Mouse (Mus musculus) right cerebral cortex, postnatal 25 days (tissue): ENCODE measurements around the gene Ick.
"Not testable (repeated sequence)": the region's sequence is repeated elsewhere in the genome, so short reads cannot be mapped to it uniquely, and the experiment has no call there.

Experiments used
- DNase-seq: peaks from one replicate; pipeline ENCODE4 v3.0.0; 2022

Gene Ick

DNA sequence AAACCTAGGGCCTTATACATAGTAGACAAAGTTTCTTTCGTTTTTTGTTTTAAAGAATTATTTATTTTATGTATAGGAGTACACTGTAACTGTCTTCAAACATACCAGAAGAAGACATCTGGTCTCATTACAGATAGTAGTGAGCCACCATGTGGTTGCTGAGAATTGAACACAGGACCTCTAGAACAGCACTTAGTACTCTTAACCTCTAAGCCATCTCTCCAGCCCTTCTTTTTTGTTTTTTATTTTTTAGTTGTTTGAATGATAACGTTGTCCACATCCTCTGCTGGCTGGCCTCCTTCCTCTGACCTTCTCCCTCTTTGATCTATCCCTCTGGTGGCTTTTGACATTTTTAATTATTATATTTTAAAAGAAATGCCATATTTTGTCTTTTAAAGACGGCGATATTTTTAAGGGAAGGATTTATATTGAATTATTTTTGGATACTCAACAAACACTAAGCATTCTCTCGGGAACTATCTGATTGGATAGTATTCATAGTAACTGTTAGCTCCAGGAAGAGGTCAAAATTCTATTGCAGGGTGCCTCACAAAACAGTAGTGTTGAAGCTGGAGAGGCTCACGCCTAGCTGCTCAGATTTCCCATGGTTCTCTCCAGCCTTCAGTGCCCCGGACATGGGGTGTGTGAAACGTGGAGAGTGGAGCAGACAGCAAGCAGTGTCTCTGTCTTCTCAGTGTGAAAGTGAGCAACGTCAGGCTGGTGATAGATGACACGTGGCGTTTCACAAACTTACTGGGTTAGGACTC lies 45.4 kb downstream of the Ick start:
- DNase-seq, result no peak

DNA sequence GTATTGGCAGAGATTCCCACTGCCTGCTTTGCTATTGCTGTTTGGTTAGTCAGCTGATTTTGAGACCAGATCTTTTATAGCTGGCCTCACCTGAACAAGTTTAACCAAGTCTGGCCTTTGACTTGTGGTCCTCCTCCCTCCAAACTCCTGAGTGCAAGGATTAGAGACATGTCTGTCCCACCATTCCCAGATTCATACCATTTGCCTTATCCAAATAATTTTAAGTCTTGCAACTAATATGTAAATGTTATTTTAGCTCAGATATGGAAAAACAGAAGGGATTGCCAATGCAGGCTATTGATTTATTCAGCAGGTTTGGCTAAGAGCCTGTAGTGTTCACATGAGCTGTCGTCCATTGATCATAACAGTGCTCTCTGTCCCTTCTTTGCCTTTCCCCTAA lies 48.2 kb downstream of the Ick start:
- no peak for DNase-seq

DNA sequence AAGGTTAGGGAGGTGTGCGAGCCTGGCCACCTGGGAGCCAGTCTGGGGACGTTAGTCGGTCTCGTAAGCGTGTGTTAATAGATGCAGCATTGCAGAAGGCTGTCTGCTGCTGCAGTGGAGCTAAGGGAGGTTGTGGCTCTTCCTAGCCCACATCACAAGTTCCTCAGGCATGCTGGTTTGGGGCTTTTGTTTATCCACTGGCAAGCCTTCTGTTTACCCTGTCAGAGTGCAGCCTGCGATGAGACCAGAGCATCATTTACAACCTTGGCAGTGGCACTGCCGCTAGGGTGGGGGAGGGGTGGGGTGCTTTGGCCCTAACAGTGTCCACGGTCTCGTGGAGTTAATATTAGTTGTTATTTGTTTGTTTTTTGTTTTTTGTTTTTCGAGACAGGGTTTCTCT lies 54.3 kb downstream of the Ick start:
- no peak for DNase-seq

DNA sequence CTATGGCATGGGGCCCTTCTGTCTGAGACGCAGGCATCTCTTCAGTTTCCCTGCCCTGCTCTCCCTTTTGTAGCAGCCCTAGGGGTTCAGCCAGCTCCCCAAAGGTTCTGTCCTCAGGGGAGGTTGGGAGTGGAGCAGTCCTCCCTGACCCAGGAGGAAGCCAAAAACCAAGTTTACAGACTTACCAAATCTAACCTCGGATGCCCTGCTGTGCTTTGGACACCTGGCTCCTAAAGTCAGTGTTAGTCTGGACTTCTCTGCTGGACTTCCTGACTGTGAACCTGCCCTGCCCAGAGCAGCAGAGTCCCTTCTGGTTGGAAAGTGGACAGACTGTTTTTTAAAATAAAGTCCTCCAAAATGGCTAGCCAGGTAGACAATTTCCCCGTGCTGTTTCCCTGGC lies 55.7 kb downstream of the Ick start:
- DNase-seq, result no peak

DNA sequence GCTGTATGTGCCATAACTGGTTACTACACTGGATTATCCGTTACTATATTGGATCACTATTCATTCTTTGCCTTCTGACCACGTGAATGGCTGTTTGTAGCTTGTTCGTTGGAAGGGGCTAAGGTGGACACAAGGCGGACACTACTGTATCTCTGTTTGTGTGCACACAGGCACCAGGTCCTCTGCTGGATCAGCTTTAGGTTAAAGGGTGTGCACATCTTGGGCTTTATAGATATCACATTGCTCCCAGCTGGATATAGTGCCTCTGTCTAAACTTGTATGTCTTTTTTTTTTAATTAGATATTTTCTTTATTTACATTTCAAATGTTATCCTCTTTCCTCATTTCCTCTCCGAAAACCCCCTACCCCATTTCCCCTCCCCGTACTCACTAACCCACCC lies 56.5 kb downstream of the Ick start:
- no peak for DNase-seq

DNA sequence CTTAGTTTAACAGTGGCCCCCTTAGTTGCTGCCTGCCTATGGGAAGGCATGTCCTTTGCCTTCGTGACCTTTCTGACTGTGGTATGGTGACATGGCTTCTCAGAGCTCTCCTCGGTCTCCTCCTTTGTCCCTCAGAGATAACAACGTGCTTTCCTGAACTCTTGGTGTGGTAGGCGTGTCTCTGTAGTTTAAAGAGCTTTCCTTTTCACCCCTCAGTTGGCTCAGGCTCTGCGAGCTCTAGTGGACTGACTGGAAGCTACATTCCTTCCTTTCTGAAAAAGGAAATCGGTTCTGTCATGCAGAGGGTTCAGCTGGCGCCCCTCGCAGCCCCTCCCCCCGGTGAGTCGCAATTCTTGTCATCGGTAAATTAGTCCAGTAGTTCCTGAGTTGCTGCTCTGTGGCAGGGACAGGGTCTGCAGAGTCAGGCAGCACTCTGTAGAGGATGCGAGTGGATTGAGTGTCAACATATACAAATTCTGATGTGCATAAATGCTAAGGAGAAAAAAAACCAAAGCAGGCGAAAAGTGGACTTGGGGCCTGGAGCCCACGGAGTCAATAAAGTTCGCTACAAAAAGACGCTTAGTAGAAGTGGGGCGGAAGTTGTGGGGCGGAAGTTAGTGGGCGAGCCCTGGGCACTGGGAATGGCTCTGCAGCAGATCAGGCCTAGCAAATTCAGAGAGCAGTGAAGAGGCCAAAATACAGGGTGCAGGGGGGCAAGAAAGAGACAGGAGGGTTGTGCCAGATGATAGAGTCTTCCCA lies 57.9 kb downstream of the Ick start:
- DNase-seq, result no peak

DNA sequence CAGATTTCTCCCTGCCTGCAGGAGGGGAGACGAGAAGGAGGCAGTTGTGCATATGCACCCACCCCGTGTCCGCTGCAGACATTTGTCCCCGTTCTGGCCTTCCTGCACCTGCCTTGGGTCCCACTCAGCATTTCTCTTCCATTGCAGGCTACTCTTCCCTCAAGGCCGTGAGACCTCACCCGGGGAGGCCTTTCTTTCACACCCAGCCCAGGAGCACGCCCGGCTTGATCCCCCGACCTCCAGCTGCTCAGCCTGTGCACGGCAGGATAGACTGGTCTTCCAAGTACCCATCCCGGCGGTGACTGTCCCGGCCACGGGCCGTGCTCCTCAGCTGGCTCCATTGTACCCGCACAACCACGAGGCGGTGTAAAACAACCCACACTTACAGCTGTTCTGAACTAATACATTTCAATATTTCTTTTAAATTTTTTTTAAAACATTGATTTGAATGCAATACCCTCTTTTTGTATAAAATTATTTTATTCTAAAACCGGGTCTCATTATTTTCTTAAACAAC lies 58.5 kb downstream of the Ick start:
- DNase-seq, result no peak

DNA sequence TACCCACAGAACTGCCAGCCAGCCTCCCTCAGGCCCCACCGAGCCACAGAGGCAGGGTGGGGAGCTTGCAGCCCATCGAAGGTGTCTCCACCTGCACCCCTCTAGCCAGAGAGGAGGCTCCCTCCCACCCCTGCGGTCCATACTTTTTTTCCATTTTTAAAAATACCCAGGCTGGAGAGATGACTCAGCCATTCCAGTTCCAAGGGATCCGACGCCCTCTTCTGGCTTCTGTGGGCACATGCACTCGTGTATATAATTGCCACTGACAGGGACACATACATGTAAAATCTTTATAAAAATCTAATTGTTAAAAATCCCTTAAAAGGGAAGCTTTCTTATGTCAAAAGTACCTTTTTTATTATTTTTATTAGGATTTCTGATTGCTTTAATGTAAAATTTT lies 59.9 kb downstream of the Ick start:
- DNase-seq, result no peak

DNA sequence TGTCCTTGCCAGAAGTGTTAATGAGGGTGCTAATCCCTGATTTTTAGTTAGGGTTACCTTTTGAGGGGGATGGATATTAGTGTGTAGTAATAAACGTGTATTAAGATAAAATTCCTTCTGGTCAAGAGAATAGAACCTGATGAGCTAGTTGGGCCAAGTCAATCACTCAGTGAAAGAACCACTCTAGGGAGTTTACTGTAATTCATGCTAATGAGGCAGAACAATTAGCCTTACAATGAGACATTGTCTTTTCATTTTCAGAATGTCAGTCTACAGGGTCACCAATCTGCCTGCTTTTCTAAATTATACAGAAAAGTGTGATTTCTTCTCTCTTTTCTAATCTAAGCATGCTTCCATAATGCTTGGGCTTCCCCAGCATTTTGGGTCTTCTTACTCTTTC lies 65.0 kb downstream of the Ick start:
- no peak for DNase-seq

DNA sequence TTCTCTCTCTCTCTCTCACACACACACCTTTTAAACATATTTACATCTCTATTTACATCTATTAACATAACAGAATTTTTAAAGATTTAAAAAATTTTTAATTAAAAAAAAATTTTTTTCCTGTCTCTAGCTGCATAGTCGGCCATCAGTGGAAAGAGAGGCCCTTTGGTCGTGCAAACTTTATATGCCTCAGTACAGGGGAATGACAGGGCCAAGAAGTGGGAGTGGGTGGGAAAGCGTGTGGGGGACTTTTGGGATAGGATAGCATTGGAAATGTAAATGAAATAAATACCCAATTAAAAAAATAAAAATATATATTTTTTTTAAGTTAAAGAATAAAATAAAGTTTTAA lies 65.9 kb downstream of the Ick start:
- not testable (repeated sequence) for DNase-seq

DNA sequence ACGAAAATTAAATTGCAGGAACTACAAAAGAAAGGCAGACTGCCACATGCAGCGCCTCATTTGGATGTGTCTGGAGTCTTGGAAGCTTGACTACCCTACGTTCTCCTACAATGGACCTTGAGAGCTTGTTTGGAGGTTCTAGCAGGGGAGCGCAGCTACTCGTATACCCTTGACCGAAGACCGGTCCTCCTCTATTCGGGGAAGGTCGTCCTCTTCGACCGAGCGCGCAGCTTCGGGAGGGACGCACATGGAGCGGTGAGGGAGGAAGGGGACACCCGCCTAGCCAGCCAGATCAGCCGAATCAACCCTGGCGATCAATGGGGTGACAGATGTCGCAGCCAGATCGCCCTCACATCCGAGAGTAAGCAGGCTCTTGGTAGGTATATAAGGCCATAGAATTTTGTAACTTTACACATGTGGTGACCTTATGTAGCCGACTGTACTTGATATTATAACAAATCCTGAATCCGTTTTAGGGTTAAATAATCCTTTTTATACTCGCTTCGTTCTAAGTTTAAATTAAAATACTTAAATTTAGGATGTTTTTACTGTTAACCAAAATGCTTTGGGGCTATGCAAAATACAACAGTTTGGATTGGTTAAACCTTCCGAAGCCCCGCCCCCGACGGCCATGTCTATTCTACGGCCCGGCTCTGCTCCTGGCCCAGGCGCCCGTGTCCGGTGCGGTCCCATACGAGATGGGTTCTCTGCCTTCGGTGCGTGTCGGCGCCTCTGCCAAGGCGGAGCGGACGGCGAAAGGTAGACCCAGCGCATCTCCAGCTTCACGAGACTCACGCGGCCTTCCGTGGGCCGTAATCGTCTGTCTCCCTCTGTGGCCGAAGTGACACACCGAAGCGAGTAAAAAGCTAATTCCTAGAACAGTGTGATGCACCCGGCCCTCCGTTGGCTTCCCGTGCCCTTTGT lies 66.5 kb downstream of the Ick start:
- peak; percentile 93 for DNase-seq

DNA sequence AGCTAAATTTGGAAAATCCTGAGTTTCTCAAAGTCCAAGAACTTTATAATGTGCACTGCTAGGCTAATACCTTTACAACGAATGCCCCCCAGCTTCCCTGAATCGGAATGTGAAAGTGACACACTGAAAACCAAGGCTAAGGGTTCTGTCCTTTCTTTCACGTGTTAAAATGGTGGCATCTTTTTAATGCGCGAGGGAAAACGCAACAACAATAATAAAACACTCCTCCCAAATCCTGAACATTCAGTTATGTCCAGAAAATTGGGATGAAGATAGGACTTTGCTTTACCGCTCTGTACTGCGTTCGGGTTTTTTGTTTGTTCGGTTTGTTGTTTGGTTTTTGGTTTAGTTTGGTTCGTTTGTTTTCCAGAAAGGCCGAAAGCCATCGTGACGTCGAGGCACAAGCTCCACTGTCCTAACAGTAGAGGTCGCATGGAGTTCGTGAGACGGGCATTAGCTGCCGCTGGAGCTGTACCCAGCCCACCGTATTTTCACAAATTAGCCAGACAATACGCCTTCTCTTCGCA lies 67.3 kb downstream of the Ick start:
- peak; percentile 35 for DNase-seq

DNA sequence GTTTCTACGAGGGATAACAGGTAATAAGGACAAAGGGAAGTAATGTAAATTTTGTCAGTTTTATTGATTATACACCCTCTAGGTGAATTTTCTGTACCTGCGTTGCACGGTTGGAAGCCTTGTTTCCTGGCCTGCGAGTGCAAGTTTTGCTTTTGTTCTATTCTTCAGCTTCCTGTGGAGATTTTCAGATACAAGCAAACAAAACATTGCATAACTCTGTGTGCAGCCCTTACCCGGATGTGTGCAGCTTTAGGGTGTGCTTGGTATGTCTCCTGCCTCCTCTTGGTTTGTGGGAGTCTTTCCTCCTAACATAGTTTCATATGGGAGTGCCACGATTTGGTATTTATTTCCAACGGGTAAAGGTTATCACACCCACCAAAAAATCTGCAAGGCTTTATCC lies 67.8 kb downstream of the Ick start:
- DNase-seq, result peak; percentile 21

DNA sequence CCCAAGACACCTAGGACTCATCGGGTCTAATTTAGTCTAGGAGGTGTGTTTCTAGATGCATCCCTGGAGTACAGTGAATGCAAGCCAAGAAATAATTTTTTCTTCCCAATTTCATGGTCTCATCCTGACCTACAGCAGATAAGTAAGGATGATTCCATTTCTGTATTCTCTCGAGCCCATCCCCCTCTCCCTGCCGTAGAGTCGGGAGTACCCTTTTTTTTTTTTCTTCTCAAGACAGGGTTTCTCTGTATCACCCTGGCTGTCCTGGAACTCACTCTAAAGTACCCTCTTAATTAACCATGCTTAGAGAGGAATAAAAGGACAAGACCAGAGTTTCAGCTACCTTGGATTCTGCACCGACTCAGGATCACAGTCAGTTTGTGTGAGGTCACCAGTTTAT lies 69.2 kb downstream of the Ick start:
- no peak for DNase-seq

DNA sequence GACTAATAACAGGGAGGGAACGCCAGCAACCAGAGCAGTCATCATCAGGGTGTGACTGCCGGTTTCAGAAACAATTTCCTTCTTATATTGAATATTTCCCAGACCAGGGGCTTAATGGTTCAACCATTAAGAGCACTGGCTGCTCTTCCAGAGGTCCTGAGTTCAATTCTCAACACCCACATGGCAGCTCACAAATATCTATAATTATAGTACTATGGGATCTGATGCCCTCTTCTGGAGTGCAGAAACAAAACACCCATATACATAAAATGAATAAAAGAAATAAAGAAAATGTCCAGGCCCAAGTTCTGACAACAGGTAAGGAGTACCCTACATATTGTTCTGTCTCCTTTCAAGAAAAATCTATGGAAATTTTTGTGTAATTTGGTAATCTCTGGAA lies 70.1 kb downstream of the Ick start:
- DNase-seq, result no peak

DNA sequence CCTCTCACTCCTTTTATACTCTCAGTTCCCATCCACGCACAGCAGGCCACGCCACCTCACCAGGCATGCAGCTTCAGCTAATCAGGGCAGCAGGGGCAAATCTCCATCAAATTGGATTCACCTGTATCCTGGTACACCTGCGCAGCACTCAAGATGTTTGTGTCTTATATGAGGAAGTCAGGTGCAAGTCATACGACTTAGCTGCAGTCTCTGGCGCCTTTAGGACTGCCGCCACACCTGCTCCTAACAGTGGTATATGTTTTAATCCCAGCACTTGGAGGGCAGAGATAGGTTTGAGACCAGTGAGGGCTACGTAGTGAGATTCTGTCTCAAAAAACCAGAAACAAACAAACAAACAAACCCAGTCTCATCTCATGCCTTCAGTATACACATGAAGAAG lies 73.5 kb downstream of the Ick start, which contains the start of gene Gsta4:
TSS of gene Gsta4 (plus strand) at position 301 of the 400 bp plus-strand sequence.
- not testable (repeated sequence) for DNase-seq

DNA sequence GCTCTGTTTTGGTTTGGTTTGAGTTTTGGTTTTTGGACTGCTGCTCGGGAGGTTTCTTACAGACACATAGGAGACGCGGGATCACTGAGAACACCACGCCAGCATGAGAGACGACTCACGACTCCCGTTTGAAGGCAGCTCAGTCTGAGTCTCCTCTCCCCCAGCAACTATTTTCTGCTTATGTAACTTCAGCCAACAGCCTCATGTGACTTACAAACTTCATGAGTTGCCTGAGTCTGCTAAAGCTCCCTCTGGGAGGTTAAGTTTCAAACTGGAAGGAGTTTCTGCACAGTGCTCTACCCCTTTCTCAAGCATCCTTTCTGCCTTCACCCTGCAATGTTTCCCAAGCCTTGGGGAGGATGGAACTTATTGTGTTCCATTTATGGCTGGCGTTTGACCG lies 76.7 kb downstream of the Ick start:
- no peak for DNase-seq

DNA sequence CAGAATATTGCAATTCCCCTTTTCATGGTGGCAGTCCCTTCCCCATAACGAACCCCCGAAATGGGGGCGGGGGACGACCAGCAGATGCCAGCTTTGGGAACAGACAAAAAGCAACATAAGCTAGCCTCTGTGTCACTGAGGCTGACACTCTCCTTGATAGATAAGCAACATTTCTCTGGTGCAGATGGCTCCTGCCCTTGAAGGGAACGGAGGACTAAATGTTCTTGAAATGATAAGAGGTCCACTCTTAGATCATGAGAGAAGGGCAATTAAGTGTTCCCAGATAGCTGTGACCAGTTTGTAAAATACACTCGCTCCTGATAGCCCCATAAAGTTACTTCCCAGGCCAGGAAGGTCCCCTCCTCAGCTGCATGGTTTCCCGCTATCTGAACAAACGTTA lies 79.9 kb downstream of the Ick start:
- DNase-seq, result no peak

DNA sequence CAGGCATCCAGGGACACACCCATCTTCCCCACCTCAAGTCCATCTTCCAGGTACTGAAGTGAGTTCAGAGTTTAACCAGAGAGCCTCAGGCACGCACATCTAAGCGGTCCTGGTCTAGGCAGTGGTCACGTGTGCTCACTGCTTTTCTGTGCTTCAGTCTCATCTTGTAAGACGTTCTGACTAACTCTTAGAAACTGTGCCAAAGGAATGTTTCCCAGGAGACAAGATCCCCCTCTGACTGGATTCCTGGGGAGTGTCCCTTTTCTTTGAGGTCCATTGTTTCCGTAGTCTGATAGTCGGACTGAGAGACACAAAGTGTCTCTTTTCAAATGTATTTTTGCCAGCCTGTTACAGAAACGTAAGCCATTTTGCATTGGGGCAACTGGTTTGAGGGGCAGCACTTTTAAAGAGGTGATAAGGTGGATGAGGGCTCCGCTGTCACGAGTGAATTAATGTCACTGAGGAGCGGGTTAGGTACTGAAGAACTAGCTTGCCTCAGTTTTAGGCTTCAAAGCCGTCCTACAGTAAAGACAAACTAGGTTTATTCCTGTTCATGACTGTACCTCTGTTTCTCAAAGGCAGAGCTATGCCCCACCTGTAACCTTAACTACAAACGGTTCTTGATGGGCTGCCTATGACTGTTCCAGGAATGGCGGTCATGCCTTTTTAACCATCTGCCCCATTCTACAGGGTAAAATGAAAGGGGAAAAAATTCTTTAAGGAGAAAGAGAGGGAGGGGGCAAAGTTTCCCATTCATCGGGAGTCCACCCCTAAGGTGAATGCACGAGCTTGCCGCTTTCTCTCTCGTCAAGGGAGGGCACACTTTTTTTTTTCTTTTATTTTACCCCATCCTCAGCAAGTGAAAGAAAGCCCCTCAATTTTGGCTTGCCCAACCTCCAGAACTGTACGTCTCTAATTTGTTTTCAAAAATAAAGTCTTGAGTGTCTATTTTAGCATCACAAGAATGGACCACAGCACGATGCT lies 82.0 kb downstream of the Ick start:
- no peak for DNase-seq

DNA sequence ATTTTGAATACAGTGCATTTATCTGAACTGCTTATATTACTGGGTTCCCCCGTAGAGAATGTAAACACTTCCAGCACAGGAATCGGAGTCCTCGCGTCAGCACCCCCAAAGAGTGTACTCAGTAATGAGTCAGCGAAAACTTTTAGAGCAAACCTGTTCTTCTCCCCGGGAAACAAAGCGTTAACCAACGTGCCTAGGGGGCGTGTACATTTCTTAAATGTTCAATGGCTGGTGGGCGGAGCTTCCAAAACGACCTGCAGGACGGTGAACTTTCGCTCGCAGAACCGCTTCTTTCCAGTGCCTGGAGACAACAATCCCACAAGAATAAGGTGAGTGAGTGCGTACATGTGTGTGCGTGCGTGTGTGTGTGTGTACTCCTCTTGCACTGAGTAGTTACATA lies 82.7 kb downstream of the Ick start:
- DNase-seq, result peak; percentile 14

DNA sequence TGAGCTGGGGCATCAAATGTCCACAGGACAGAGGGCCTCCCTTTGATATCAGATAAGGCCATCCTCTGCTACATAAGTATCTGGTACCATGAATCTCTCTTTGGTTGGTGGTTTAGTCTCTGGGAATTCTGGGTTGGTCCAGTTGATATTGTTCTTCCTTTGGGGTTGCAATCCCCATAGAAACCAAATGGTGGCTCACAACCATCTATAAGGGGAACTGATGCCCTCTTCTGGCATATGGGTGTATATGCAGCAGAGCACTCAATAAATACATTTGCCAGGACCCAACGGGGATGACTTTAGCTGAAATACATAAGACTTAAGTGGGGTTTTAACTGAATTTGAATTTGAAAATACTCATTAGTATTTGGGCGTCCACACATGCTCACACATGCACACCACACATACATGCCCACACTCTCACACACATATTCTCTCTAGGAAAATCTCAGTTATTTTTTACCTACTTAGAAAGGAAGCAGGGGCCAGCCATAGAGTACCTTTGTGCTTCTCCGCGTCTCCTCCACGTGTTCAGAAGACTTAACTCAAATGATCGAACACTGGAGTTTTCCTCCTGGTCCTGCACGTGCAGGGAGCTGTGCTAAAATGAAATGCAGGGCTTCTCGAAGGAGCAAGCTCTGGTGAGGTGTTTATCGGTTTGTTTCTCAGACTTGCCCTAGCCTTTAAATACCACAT lies 85.1 kb downstream of the Ick start:
- peak; percentile 11 for DNase-seq
